8 mouse cellular contexts compared by ENCODE assay signal in genomic region chrX:99574441-99575103, GRCm38 (mm10).
DNase-seq lines count a peak whose midpoint lies in the region; ATAC-seq and TF ChIP-seq lines count a peak whose summit lies in the region.

No protein-coding gene starts in this region.

- no peaks in the 10 kb centered on the region for H3K36me3 ChIP-seq in spleen, adult 2 months (ENCODE audit: control insufficient read depth, insufficient read depth, low read length)
- H3K36me3 ChIP-seq in heart, embryonic 10.5 days: no peaks in the 10 kb centered on the region
- H3K36me3 ChIP-seq in liver, embryonic 15.5 days (replicated peaks): no peaks in the 10 kb centered on the region

- ATAC-seq in common myeloid progenitor, adult 5-6 weeks (replicated peaks; ENCODE audit: low read depth, poor library complexity, severe bottlenecking): peak; percentile 79
- no peak for ATAC-seq in liver, embryonic 15.5 days (ENCODE audit: insufficient read depth)

- peak overlapping the region; percentile 51 for H3K4me2 ChIP-seq in liver, embryonic 15.5 days

- no peaks in the 10 kb centered on the region for H3K4me1 ChIP-seq in spleen, adult 2 months (ENCODE audit: control insufficient read depth, insufficient read depth, insufficient read length)
- H3K4me1 ChIP-seq in heart, embryonic 10.5 days: no peaks in the 10 kb centered on the region
- no peaks in the 10 kb centered on the region for H3K4me1 ChIP-seq in liver, embryonic 15.5 days (replicated peaks)

- no peak overlapping the region for H3K27ac ChIP-seq in spleen, adult 2 months (ENCODE audit: insufficient read depth, low read length)
- no peak overlapping the region for H3K27ac ChIP-seq in heart, embryonic 10.5 days
- no peak overlapping the region for H3K27ac ChIP-seq in liver, embryonic 15.5 days (replicated peaks)

- peak overlapping the region; percentile 27; the same call in 1 of the 2 replicates for H3K4me3 ChIP-seq in spleen, adult 2 months (ENCODE audit: extremely low read depth, insufficient read depth, insufficient read length)
- peak overlapping the region; percentile 50 for H3K4me3 ChIP-seq in heart, embryonic 10.5 days
- H3K4me3 ChIP-seq in liver, embryonic 15.5 days (replicated peaks): peak overlapping the region; percentile 18

- peak in 1 of 2 experiments; percentile 14 for DNase-seq in spleen, adult 2 months (ENCODE audit: low read depth in 1 of 2, low spot score in 2 of 2)
- no peak for DNase-seq in spleen, adult 12 weeks (ENCODE audit: low spot score)
- DNase-seq in heart, embryonic 10.5 days (ENCODE audit: low spot score): no peak
- DNase-seq in kidney, adult 9 months: peak; percentile 57
- peak; percentile 35 for DNase-seq in naive thymus-derived CD4-positive, alpha-beta T cell, adult 2 months (ENCODE audit: low read depth)
- peak; percentile 46 to 47 for DNase-seq in thymus, postnatal 36 days

- 42% methylated on average over 18 of the region's 18 CpGs for WGBS in spleen, adult 2 months
- WGBS in heart, embryonic 10.5 days: 30% methylated on average over 18 of the region's 18 CpGs
- 21% methylated on average over 17 of the region's 18 CpGs for WGBS in liver, embryonic 15.5 days (ENCODE audit: insufficient replicate concordance)

- H3K9ac ChIP-seq in liver, embryonic 15.5 days: no peak overlapping the region

- no peaks in the 10 kb centered on the region for H3K9me3 ChIP-seq in heart, embryonic 10.5 days
- H3K9me3 ChIP-seq in liver, embryonic 15.5 days (replicated peaks): no peaks in the 10 kb centered on the region

- TF ChIP-seq CTCF in spleen, adult 2 months (IDR thresholded peaks at IDR 0.05; ENCODE audit: extremely low read depth, insufficient read depth, insufficient read length, insufficient replicate concordance): peak; percentile 48; the same call in 1 of the 2 replicates

- TF ChIP-seq POLR2A in spleen, adult 2 months (IDR thresholded peaks at IDR 0.05; ENCODE audit: low read depth, low read length): no peak

- no peaks in the 10 kb centered on the region for H3K27me3 ChIP-seq in spleen, adult 2 months (ENCODE audit: control insufficient read depth, insufficient read depth, low read length)
- peaks cover 92% of the 10 kb centered on the region for H3K27me3 ChIP-seq in heart, embryonic 10.5 days (ENCODE audit: insufficient read depth, poor library complexity, severe bottlenecking)
- peaks cover 22% of the 10 kb centered on the region for H3K27me3 ChIP-seq in liver, embryonic 15.5 days

Comparison
In these comparisons a context has a peak if more than half of its experiments do, and no peak if none do; other contexts are left out.
1. DNase-seq: peak in kidney, adult 9 months (single experiment), naive thymus-derived CD4-positive, alpha-beta T cell, adult 2 months (single experiment) and thymus, postnatal 36 days (2 of 2); none in spleen, adult 12 weeks (single experiment) and heart, embryonic 10.5 days (single experiment).
2. Peak in every context shown above with its lines, with median percentiles within 50 percentile points of each other: H3K4me3 ChIP-seq.